Mouse (Mus musculus) frontal cortex, postnatal 25 days (tissue): Measurements from ENCODE around the gene Clpp.

Experiments
- DNase-seq, 2 experiments: peaks; one replicate each; pipeline ENCODE4 v3.0.0; 2022; ENCODE audit warnings: low spot score in 2 of 2

Clpp gene

GRCm38 (mm10) chr17:56986105-56986805 is 3.9 kb upstream of the Clpp start:
- no peak for DNase-seq

GRCm38 (mm10) chr17:56988441-56988840 is 1.7 kb upstream of the Clpp start:
- DNase-seq: no peak

GRCm38 (mm10) chr17:56988921-56989430 is 1.1 kb upstream of the Clpp start:
- no peak for DNase-seq

- peak in 1 of 2 experiments; percentile 4 for DNase-seq
These were observed 514 bp upstream of the Clpp start for GRCm38 (mm10) chr17:56989467-56990114.

GRCm38 (mm10) chr17:56990966-56991365 is 861 bp downstream of the Clpp start:
- DNase-seq: peak in 1 of 2 experiments; percentile 6

- DNase-seq: no peak
These were observed 4.9 kb downstream of the Clpp start for GRCm38 (mm10) chr17:56995046-56995445.

- DNase-seq: no peak
These were observed 6.4 kb downstream of the Clpp start for GRCm38 (mm10) chr17:56996506-56996905.

- DNase-seq: peak; percentile 80 to 91
These were observed 7.0 kb downstream of the Clpp start, which contains the start of gene Alkbh7 for GRCm38 (mm10) chr17:56997029-56997667. Gene Alkbh7 (plus strand): TSS chr17:56997339.

GRCm38 (mm10) chr17:56999414-56999813 is 9.3 kb downstream of the Clpp start:
- no peak for DNase-seq

- no peak for DNase-seq
These were observed 10.0 kb downstream of the Clpp start, which contains the start of gene Pspn for GRCm38 (mm10) chr17:56999968-57000609. Gene Pspn (minus strand): TSS chr17:57000018.

GRCm38 (mm10) chr17:57001228-57001627 is 11.1 kb downstream of the Clpp start:
- DNase-seq: no peak

GRCm38 (mm10) chr17:57003994-57004393 is 13.9 kb downstream of the Clpp start:
- DNase-seq: no peak

GRCm38 (mm10) chr17:57007137-57007905 is 17.2 kb downstream of the Clpp start:
- DNase-seq: no peak

- DNase-seq: no peak
These were observed 20.8 kb downstream of the Clpp start for GRCm38 (mm10) chr17:57010911-57011235.

- peak; percentile 92 to 94 for DNase-seq
These were observed 21.4 kb downstream of the Clpp start, which contains the start of the genes Gtf2f1 and Gm17949 for GRCm38 (mm10) chr17:57011236-57012141. Gene Gtf2f1 (minus strand): TSS chr17:57011288. Gene Gm17949 (plus strand): TSS chr17:57011469.

GRCm38 (mm10) chr17:57012245-57012795 is 22.2 kb downstream of the Clpp start:
- DNase-seq: no peak

GRCm38 (mm10) chr17:57019693-57020092 is 29.6 kb downstream of the Clpp start:
- DNase-seq: no peak

- DNase-seq: no peak
These were observed 30.9 kb downstream of the Clpp start for GRCm38 (mm10) chr17:57020960-57021359.

- no peak for DNase-seq
These were observed 37.4 kb downstream of the Clpp start for GRCm38 (mm10) chr17:57027471-57027870.

GRCm38 (mm10) chr17:57029691-57030090 is 39.6 kb downstream of the Clpp start:
- no peak for DNase-seq
